Mouse (Mus musculus) bone marrow macrophage, adult 2 months (primary cell): Measurements from ENCODE around the gene Cfap221.

Experiments
- CTCF ChIP-seq: IDR thresholded peaks from 2 replicates; pipeline ENCODE4 v1.5.1; 2012; ENCODE audit warnings: low read depth, mild to moderate bottlenecking, low read length, moderate library complexity
- POLR2A ChIP-seq: IDR thresholded peaks from 2 replicates; pipeline ENCODE4 v1.6.1; 2012; ENCODE audit warnings: mild to moderate bottlenecking, low read depth, low read length, borderline replicate concordance

DNA sequence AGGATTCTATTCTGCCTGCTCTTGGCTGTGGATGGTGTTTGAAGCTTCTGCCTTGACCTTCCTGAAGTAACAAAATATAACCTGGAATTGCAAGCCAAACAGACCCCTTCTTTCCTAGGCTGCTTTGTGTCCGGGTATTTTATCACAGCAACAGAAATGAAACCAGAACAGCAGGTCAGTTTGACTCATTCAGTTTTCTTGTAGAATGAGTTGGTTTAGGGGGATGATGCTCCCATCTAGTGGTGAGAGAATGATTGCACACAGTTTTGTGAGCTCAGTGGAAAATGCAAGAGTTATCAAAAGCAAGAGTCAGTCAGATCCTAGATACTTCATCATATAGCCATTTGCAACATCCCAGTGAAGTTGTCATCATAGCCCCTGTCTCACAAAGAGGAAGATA is 67.3 kb downstream of the Cfap221 start:
- no peak for TF ChIP-seq CTCF
- TF ChIP-seq POLR2A: no peak
